Mouse (Mus musculus) embryonic fibroblast, embryonic 13.5 days (primary cell): ENCODE results near the gene 6030468B19Rik. TPM values are rescaled to one million over a fixed set of nuclear protein-coding genes. Genes with fewer than 3 reads are reported as not detected.

Experiments used
- H3K27ac ChIP-seq: 2 replicates; pipeline ENCODE4 v1.5.1; 2012; ENCODE audit warnings: low read length, control low read depth, inconsistent platforms; ENCODE audit not compliant: insufficient read depth
- H3K4me1 ChIP-seq: 2 replicates; pipeline ENCODE4 v1.6.1; 2011; ENCODE audit warnings: low read length; ENCODE audit not compliant: control insufficient read depth, insufficient read depth
- H3K4me3 ChIP-seq: 2 replicates; pipeline ENCODE4 v1.5.1; 2011; ENCODE audit warnings: mild to moderate bottlenecking, control low read depth, low read length; ENCODE audit not compliant: insufficient read depth
- CTCF ChIP-seq: IDR thresholded peaks from 2 replicates; pipeline ENCODE4 v1.5.1; 2011; ENCODE audit warnings: mild to moderate bottlenecking, control low read depth, low read length, moderate library complexity, borderline replicate concordance; ENCODE audit not compliant: insufficient read depth
- POLR2A ChIP-seq: IDR thresholded peaks from 2 replicates; pipeline ENCODE4 v1.6.1; 2011; ENCODE audit warnings: low read depth, mild to moderate bottlenecking, control low read depth, low read length, moderate library complexity
- polyA plus RNA-seq: library from polyadenylated mRNA; stranded (reverse); fragments of >200 nt; gene quantifications from 2 replicates; pipeline ENCODE4 v1.2.4, GENCODE M21; 2011; ENCODE audit warnings: low read depth; ENCODE audit not compliant: missing spikeins, insufficient read length

6030468B19Rik gene
- polyA plus RNA-seq, 1 experiment: not detected

- TF ChIP-seq POLR2A (no peak), CTCF (no peak)
- no peak overlapping the region for H3K4me3 ChIP-seq
- peaks cover 5% of the 10 kb centered on the region; the same call in 1 of the 2 replicates for H3K4me1 ChIP-seq
- H3K27ac ChIP-seq: no peak overlapping the region
Measured at GRCm38 (mm10) chr11:117778031-117778430, 19.4 kb upstream of the 6030468B19Rik start.

GRCm38 (mm10) chr11:117778851-117779433, 18.5 kb upstream of the 6030468B19Rik start:
- Histone ChIP-seq H3K4me3 (peak overlapping the region; percentile 52), H3K4me1 (peaks cover 5% of the 10 kb centered on the region; the same call in 1 of the 2 replicates), H3K27ac (peak overlapping the region; percentile 62; the same call in 1 of the 2 replicates)
- TF ChIP-seq POLR2A: no peak; the same call in 1 of the 2 replicates
- TF ChIP-seq CTCF: no peak

- Histone ChIP-seq H3K27ac (peak overlapping the region; percentile 62), H3K4me3 (peak overlapping the region; percentile 52), H3K4me1 (peaks cover 5% of the 10 kb centered on the region; the same call in 1 of the 2 replicates)
- TF ChIP-seq POLR2A (peak; percentile 79), CTCF (no peak)
Measured at GRCm38 (mm10) chr11:117779434-117780198, 17.8 kb upstream of the 6030468B19Rik start.

GRCm38 (mm10) chr11:117780199-117780515, 17.3 kb upstream of the 6030468B19Rik start:
- peak overlapping the region; percentile 62 for H3K27ac ChIP-seq
- peak overlapping the region; percentile 52 for H3K4me3 ChIP-seq
- H3K4me1 ChIP-seq: peaks cover 5% of the 10 kb centered on the region; the same call in 1 of the 2 replicates
- no peak for TF ChIP-seq POLR2A

GRCm38 (mm10) chr11:117780582-117781111, 16.8 kb upstream of the 6030468B19Rik start:
- Histone ChIP-seq H3K27ac (peak overlapping the region; percentile 62), H3K4me1 (peaks cover 5% of the 10 kb centered on the region; the same call in 1 of the 2 replicates), H3K4me3 (peak overlapping the region; percentile 52)
- TF ChIP-seq CTCF (no peak), POLR2A (peak; percentile 40)

- H3K27ac ChIP-seq: peak overlapping the region; percentile 61
- no peak for TF ChIP-seq CTCF
- TF ChIP-seq POLR2A: no peak
- peaks cover 5% of the 10 kb centered on the region; the same call in 1 of the 2 replicates for H3K4me1 ChIP-seq
Measured at GRCm38 (mm10) chr11:117781199-117781821, 16.1 kb upstream of the 6030468B19Rik start.

GRCm38 (mm10) chr11:117781993-117782704, 15.3 kb upstream of the 6030468B19Rik start, which contains the start of the genes Tmc8 and Tmc6:
TSS of gene Tmc8 (plus strand) at chr11:117782076.
TSS of gene Tmc6 (minus strand) at chr11:117782198.
- TF ChIP-seq POLR2A (no peak), CTCF (no peak)
- H3K4me1 ChIP-seq: peaks cover 5% of the 10 kb centered on the region; the same call in 1 of the 2 replicates
- peak within 1 kb of the TSS; percentile 61 for H3K27ac ChIP-seq
- H3K4me3 ChIP-seq: 0 out of 2 replicates have a peak within 1 kb of the TSS, but pooled peaks have one; percentile 3

More at GRCm38 (mm10) chr11:117781199-117781821, 16.1 kb upstream of the 6030468B19Rik start:
- H3K4me3 ChIP-seq: 0 out of 2 replicates have a peak overlapping the region, but pooled peaks have one; percentile 3

GRCm38 (mm10) chr11:117782705-117783034, 14.8 kb upstream of the 6030468B19Rik start:
- peaks cover 5% of the 10 kb centered on the region; the same call in 1 of the 2 replicates for H3K4me1 ChIP-seq
- no peak overlapping the region for H3K4me3 ChIP-seq
- no peak overlapping the region for H3K27ac ChIP-seq
- TF ChIP-seq POLR2A: no peak
- no peak for TF ChIP-seq CTCF

- Histone ChIP-seq H3K27ac (no peak overlapping the region), H3K4me3 (no peak overlapping the region), H3K4me1 (peaks cover 5% of the 10 kb centered on the region; the same call in 1 of the 2 replicates)
- TF ChIP-seq POLR2A (no peak), CTCF (0 out of 2 replicates have a peak, but pooled peaks have one; percentile 14)
Measured at GRCm38 (mm10) chr11:117783089-117783488, 14.4 kb upstream of the 6030468B19Rik start.
